Mouse (Mus musculus) NIH3T3 (cell line): Measurements from ENCODE around the gene Borcs6.

Experiments
- DNase-seq: peaks from one replicate; pipeline ENCODE4 v3.0.0-alpha.2; 2012; ENCODE audit warnings: low read depth

Gene Borcs6

GRCm38 (mm10) chr11:69048151-69048550, 11.4 kb upstream of the Borcs6 start:
- no peak for DNase-seq

GRCm38 (mm10) chr11:69050748-69051147, 8.8 kb upstream of the Borcs6 start:
- DNase-seq: no peak

- DNase-seq: no peak
These were observed 7.7 kb upstream of the Borcs6 start for GRCm38 (mm10) chr11:69051771-69052170.

- no peak for DNase-seq
These were observed 6.6 kb upstream of the Borcs6 start for GRCm38 (mm10) chr11:69052824-69053421.

GRCm38 (mm10) chr11:69053848-69054247, 5.7 kb upstream of the Borcs6 start:
- DNase-seq: no peak

GRCm38 (mm10) chr11:69058265-69058664, 1.3 kb upstream of the Borcs6 start:
- DNase-seq: no peak

- no peak for DNase-seq
These were observed 674 bp upstream of the Borcs6 start for GRCm38 (mm10) chr11:69058729-69059356.

GRCm38 (mm10) chr11:69059975-69060411, 476 bp downstream of the Borcs6 start:
- peak; percentile 52 for DNase-seq

GRCm38 (mm10) chr11:69060448-69061254, 1.1 kb downstream of the Borcs6 start:
- peak; percentile 52 for DNase-seq

- DNase-seq: no peak
These were observed 1.9 kb downstream of the Borcs6 start for GRCm38 (mm10) chr11:69061255-69061912.

GRCm38 (mm10) chr11:69062194-69062760, 2.8 kb downstream of the Borcs6 start:
- peak; percentile 86 for DNase-seq

GRCm38 (mm10) chr11:69062761-69063224, 3.3 kb downstream of the Borcs6 start:
- peak; percentile 96 for DNase-seq

GRCm38 (mm10) chr11:69063413-69064201, 4.1 kb downstream of the Borcs6 start:
- DNase-seq: peak; percentile 89

GRCm38 (mm10) chr11:69064259-69065133, 5.0 kb downstream of the Borcs6 start:
- DNase-seq: no peak

- DNase-seq: no peak
These were observed 5.9 kb downstream of the Borcs6 start for GRCm38 (mm10) chr11:69065394-69065925.

- DNase-seq: no peak
These were observed 6.8 kb downstream of the Borcs6 start for GRCm38 (mm10) chr11:69066163-69066861.

- peak; percentile 95 for DNase-seq
These were observed 7.4 kb downstream of the Borcs6 start for GRCm38 (mm10) chr11:69066956-69067355.

GRCm38 (mm10) chr11:69067601-69068000, 8.1 kb downstream of the Borcs6 start:
- DNase-seq: peak; percentile 83

GRCm38 (mm10) chr11:69070093-69070492, 10.6 kb downstream of the Borcs6 start:
- no peak for DNase-seq
